Mouse (Mus musculus) limb, embryonic 12.5 days (tissue): ENCODE data around the gene Vipas39. TPM values are rescaled to one million over a fixed set of nuclear protein-coding genes. Genes with fewer than 3 reads are reported as not detected.

Experiments
- ATAC-seq: fragments of 200-750 bp; cut with Nextera tagmentation; 2 replicates; pipeline ENCODE4 v1.8.0; 2017; ENCODE audit warnings: low read depth, moderate TSS enrichment; ENCODE audit not compliant: insufficient number of reproducible peaks, insufficient read depth, low FRiP score, low TSS enrichment
- H3K27ac ChIP-seq: fragments of 300-500 bp; sonication (generic); 2 replicates; pipeline ENCODE4 v1.5.1; 2016; ENCODE audit warnings: mild to moderate bottlenecking, moderate library complexity
- H3K27me3 ChIP-seq: fragments of 300-500 bp; sonication (generic); 2 replicates; pipeline ENCODE4 v1.6.1; 2016; ENCODE audit warnings: mild to moderate bottlenecking, moderate library complexity
- H3K36me3 ChIP-seq: fragments of 300-500 bp; sonication (generic); 2 replicates; pipeline ENCODE4 v1.6.1; 2016; ENCODE audit warnings: mild to moderate bottlenecking, moderate library complexity
- H3K4me1 ChIP-seq: fragments of 300-500 bp; sonication (generic); replicated peaks from 2 replicates; pipeline ENCODE4 v1.6.1; 2016
- H3K4me2 ChIP-seq: fragments of 300-500 bp; sonication (generic); 2 replicates; pipeline ENCODE4 v1.6.1; 2016; ENCODE audit warnings: mild to moderate bottlenecking, moderate library complexity
- H3K4me3 ChIP-seq: fragments of 300-500 bp; sonication (generic); replicated peaks from 2 replicates; pipeline ENCODE4 v1.5.1; 2016; ENCODE audit warnings: mild to moderate bottlenecking
- H3K9ac ChIP-seq: fragments of 300-500 bp; sonication (generic); replicated peaks from 2 replicates; pipeline ENCODE4 v1.6.1; 2016; ENCODE audit warnings: mild to moderate bottlenecking, moderate library complexity
- H3K9me3 ChIP-seq: fragments of 300-500 bp; sonication (generic); 2 replicates; pipeline ENCODE4 v1.6.1; 2016; ENCODE audit warnings: mild to moderate bottlenecking, moderate library complexity
- WGBS: fragments of 180-500 bp; shearing (Covaris S2); methylation state at CpG from one replicate; pipeline ENCODE4 v1.1.7; 2016; 5-methylcytosine and 5-hydroxymethylcytosine counted together
- microRNA-seq: library from miRNA; unstranded; fragments of <30 nt; microRNA quantifications from one replicate; pipeline ENCODE4, GENCODE M21; 2017
- polyA plus RNA-seq: library from polyadenylated mRNA; unstranded; fragments of >200 nt; fragmentation: Nextera tagmentation; extraction: Ambion mirVana; gene quantifications from 2 replicates; pipeline ENCODE4 v1.2.1, GENCODE M21; 2016

The Vipas39 gene
- polyA plus RNA-seq, 1 experiment from 2014 or later: 55.1 TPM

DNA sequence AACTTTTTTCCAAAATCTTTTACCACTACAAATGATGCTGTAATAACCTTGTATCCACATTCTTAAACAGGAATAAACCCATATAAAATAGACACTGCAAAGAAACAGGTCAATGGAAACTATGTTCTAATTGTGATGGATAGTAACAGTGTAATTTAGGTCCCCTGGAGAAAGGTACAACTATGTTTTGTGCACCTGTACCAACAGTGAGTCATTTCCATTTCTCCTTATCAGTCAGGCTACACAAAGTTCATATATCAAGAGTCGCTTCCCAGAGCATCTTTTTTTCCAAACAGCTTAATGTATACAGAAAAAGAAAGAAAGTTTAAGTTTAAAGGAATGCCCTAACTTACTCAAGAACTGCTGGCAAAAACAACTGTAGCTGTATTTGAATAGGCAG, 71.0 kb downstream of the Vipas39 start:
- no peaks in the 10 kb centered on the region for H3K36me3 ChIP-seq
- no peak for ATAC-seq
- no peaks in the 10 kb centered on the region for H3K27me3 ChIP-seq
- H3K4me3 ChIP-seq: no peak overlapping the region
- no peak overlapping the region for H3K9ac ChIP-seq
- 85% methylated on average over 1 of the region's 1 CpGs for WGBS
- no peak overlapping the region for H3K27ac ChIP-seq
- H3K9me3 ChIP-seq: no peaks in the 10 kb centered on the region
- no peak overlapping the region for H3K4me2 ChIP-seq
- H3K4me1 ChIP-seq: peaks cover 28% of the 10 kb centered on the region

DNA sequence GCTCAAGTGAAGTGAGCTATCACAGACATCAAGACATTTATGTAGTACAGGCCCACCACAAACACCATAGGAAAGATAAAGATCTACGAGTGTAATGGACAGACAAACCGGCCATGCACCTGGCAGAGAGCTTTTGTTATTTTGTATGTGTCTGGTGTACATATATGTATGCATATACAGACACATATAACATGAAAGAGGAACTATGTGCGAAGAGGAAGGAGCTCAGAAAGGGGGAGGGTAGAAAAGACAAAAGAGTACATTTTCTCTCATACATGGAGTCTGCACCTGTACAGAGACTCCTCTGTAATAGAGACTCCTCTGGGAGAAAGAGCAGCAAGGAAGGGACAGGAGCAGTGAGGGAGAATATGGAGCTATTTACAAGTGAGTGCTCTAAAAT, 73.0 kb downstream of the Vipas39 start:
- Histone ChIP-seq H3K4me1 (peaks cover 19% of the 10 kb centered on the region), H3K9ac (no peak overlapping the region), H3K27ac (no peak overlapping the region), H3K4me3 (no peak overlapping the region), H3K36me3 (no peaks in the 10 kb centered on the region), H3K27me3 (no peaks in the 10 kb centered on the region), H3K4me2 (no peak overlapping the region), H3K9me3 (no peaks in the 10 kb centered on the region)
- ATAC-seq: no peak
- WGBS: 92% methylated on average over 3 of the region's 3 CpGs

Small RNAs within 50 kb of the gene (microRNA-seq; reads per million reads assigned to microRNA genes)
- gene Gm47293: not detected

Other genes starting within 250 kb of the Vipas39 start
- 0.18 TPM in 1 of 2 replicates, not detected in the other for gene Tmem63c, start 244.9 kb downstream of the Vipas39 start, polyA plus RNA-seq
- gene Ngb, start 163.7 kb downstream of the Vipas39 start, polyA plus RNA-seq: 0.26 and 0.41 TPM in 2 replicates
- 29.1 and 30.0 TPM in 2 replicates for gene Gstz1, start 119.1 kb downstream of the Vipas39 start, polyA plus RNA-seq
- 16.4 and 17.2 TPM in 2 replicates for gene Pomt2, start 118.3 kb downstream of the Vipas39 start, polyA plus RNA-seq
- gene Samd15, start 66.5 kb downstream of the Vipas39 start, polyA plus RNA-seq: 0.73 and 2.6 TPM in 2 replicates
- gene Tmed8, start 65.8 kb downstream of the Vipas39 start, polyA plus RNA-seq: 3.8 and 4.2 TPM in 2 replicates
- gene Noxred1, start 27.5 kb downstream of the Vipas39 start, polyA plus RNA-seq: 0.99 and 1.2 TPM in 2 replicates
- 224 and 227 TPM in 2 replicates for gene Ahsa1, start 223 bp upstream of the Vipas39 start, polyA plus RNA-seq
- gene Ism2, start 33.4 kb upstream of the Vipas39 start, polyA plus RNA-seq: 1.7 and 1.9 TPM in 2 replicates
- 64.6 and 71.7 TPM in 2 replicates for gene Sptlc2, start 122.1 kb upstream of the Vipas39 start, polyA plus RNA-seq
- gene Slirp, start 177.6 kb upstream of the Vipas39 start, polyA plus RNA-seq: 330 and 347 TPM in 2 replicates
- gene Alkbh1, start 177.8 kb upstream of the Vipas39 start, polyA plus RNA-seq: 76.7 and 77.5 TPM in 2 replicates
- 152 and 161 TPM in 2 replicates for gene Snw1, start 206.0 kb upstream of the Vipas39 start, polyA plus RNA-seq
- not detected in 2 replicates for gene Gm5788, start 228.5 kb upstream of the Vipas39 start, polyA plus RNA-seq
- not detected in 2 replicates for gene Gm8300, start 248.1 kb upstream of the Vipas39 start, polyA plus RNA-seq